Mouse (Mus musculus): ENCODE results near the gene Patj.
A peak's percentile ranks its signal among the peaks of the same experiment; 100 is the strongest.
"Not testable (repeated sequence)": the region's sequence is repeated elsewhere in the genome, so short reads cannot be mapped to it uniquely, and the experiment has no call there.

Gene Patj

DNA sequence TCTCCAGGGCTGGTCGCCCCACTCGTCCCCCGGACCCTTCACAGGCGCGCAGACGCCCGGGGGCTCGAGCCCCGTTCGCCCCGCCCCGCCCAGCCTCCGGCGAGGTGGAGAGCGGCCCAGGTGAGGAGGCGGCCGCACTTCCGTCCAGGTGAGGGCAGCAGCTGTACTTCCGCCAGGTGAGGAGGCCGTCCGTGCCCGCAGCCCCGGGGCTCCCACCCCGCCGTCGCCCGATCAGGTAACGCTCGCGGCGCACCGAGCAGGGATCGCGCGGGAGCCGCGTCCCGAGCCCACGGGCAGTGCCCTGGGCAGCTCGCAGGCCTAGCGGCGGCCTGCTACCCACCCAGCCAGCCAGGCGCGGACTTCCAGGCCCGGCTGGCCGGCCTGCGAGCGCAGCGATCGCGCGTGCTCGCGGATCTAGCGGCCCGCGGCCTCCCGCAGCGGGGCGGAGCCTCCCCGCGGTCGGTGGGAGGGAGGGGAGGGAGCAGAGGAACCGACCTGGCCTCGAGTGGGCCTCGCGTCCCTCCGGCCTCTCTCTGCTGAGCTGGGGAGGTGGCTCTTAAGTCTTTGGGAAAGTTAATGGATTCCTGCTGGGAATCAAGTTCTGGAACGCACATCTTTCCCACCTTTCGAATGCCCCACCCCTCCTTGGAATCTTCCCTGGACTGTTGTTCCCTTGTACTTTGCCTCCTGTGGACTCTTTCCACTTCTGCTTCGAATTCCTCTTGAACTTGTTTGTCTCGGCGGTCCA lies at the start of gene Patj:
Patj (plus strand) TSS at position 96 of the 748 bp plus-strand sequence.
- peak; percentile 36 to 48 for DNase-seq (ENCODE audit: low read depth in 2 of 2, low spot score in 2 of 2)

DNA sequence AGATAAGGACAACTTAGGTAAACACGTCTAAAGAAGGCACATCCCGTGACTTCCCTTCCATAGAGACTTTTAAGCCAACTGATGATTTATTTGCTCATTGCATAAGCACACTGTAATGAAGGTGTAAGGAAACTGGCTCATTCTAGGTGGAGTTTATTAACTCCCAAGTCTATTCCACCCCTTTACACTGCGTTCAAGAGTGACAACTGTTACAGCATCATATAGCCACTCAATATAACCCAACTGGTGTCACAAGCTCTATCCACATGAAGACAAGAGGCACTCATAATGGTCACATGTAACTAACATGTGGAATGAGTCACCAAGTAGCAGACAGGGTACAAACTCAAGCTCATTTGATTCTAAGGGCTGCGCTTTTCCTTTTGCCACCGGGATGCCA lies 47.0 kb upstream of the Patj start:
- no peak for DNase-seq (ENCODE audit: low read depth in 2 of 2, low spot score in 2 of 2)

DNA sequence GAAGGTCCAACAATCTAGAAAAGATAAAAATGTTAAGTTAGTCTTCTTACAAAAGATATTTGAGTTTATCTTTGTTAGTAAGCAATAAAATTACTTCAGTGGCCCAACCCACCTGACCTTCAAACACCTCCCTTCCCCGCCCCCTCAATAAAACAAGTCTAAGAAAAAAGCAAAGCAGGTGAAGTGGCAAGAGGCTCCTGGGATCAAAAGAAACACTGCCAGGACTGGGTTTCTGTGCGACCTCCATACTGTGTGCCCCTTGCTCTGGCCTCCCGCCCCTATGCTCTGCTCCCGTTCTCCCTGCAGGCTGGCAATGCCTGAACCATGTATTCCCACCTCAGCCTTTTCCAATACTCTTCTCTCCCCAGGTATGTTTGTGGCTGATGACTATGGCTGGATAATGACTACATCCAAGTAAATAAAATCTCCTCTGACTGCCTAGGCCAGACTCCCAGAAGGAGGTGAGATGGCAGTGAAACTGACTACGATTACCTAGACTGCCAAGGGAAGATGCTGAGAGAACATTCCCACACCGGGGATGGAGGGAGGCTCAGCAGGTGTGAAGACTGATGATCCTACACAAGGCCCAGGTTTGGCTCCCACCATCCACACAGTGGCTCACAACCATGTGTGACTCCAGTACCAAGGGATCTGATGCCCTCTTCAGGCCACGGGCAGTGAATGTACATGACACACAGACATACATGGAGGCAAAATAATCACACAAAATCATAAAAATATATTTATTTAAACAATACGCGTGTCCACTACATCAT lies 37.4 kb upstream of the Patj start:
- no peak for DNase-seq (ENCODE audit: low read depth in 2 of 2, low spot score in 2 of 2)

DNA sequence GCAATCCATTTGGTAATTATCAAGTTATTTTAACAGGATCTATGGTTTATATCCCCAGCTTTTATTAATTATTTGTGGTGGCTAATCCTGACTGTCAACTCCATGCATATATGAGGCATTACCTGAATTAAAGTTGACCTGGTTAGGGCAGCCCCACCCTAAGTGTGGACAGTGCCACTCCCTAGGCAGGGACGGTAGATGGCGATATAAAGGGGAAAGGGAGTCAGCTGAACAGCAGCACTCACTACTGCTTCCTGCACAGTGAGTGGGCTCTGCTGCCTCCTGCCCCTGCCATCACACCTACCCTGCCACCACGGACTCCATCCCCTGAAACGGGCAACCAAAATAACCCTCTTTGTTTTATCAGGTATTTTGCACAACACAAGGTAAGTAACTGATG lies 20.2 kb upstream of the Patj start:
- DNase-seq (ENCODE audit: low read depth in 2 of 2, low spot score in 2 of 2) = peak in 1 of 2 experiments; percentile 17

DNA sequence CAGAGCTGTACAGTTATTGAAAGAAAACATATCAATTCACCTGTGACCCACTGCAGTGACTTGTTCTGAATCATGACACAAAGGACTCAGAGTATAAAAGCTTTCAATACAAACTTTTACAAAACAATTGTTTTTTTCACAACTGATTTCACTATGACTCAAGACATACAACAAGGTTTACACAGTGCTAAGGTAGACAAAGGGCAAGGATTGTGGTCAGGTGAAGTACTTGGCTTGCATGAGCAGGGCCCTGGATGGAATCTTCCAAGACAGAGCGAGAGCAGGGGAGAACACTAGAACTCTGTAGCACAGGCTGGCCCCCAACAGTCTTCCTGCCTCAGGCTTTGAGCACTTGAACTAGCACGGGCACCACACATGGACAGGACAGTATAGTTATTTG lies 18.6 kb upstream of the Patj start:
- DNase-seq (ENCODE audit: low read depth in 2 of 2, low spot score in 2 of 2) = no peak

DNA sequence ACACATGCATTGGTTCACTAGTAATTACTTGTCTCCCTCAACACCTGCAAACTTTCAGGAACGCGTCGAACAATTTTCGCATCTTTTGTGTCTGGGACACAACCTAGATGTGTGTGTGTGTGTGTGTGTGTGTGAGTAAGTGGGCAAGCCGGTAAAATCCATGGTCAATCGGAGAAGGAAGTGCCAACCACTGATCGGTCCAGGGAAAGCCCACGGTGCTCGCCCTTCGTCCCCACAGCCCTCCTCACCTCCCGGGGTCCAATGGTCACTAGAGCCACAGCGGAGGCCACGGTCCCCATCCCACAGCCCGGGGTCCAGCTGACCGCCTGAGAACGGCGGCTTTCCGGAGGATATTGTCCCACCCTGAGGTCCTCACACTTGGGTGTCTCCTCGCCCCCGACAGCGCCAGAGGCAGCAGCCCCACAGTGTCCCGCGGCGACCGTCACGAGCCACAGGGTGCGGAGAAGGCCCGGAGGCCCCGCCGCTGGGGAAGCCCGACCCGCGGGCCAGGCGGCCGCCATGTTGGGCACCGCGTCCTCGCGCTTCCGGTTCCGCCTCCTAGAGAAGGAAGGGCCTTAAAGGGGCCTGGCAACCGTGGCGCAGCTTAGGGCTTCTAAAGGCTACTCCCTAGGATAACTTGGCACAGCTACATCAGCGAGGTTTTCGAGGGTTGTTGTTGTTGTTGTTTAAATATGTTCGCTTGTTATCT lies 12.7 kb upstream of the Patj start, which contains the start of gene Tm2d1:
Tm2d1 (minus strand) TSS at position 591 of the 709 bp plus-strand sequence.
- DNase-seq (ENCODE audit: low read depth in 2 of 2, low spot score in 2 of 2) = peak; percentile 77 to 78

DNA sequence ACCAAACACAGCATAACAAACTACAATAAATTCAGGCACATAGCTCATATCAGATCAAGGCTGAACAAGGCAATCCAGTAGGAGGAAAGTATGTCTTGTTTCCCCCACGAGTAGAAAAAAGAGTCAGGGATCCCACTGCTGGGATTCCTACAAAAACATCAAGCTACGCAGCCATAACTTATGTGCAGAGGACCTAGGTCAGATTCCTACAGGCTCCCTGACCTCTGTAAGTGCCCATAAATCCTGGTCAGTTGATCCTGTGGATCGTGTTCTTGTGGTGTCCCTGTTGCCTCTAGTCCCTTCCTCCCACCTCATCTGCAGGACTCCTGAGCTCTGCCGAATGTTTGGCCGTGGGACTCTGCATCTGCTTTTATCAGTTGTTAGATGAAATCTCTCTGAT lies 10.5 kb upstream of the Patj start:
- DNase-seq (ENCODE audit: low read depth in 2 of 2, low spot score in 2 of 2) = no peak

DNA sequence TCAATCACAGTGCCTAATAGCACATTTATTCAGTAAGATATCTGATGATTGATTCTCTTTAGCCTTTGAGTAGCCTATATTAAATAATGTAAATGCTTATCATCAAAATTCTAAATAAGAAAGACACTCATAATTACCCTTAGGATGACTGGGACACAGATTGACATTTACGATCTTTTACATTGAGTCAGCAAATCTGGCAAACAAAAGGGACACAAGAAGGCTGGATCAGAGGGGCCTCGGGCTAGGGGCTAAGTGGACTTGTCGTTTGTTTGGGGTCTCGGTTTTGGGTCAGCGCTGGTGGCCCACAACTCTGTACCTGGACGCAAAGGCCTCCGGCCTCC lies 267 bp upstream of the Patj start:
- DNase-seq (ENCODE audit: low read depth in 2 of 2, low spot score in 2 of 2) = no peak

DNA sequence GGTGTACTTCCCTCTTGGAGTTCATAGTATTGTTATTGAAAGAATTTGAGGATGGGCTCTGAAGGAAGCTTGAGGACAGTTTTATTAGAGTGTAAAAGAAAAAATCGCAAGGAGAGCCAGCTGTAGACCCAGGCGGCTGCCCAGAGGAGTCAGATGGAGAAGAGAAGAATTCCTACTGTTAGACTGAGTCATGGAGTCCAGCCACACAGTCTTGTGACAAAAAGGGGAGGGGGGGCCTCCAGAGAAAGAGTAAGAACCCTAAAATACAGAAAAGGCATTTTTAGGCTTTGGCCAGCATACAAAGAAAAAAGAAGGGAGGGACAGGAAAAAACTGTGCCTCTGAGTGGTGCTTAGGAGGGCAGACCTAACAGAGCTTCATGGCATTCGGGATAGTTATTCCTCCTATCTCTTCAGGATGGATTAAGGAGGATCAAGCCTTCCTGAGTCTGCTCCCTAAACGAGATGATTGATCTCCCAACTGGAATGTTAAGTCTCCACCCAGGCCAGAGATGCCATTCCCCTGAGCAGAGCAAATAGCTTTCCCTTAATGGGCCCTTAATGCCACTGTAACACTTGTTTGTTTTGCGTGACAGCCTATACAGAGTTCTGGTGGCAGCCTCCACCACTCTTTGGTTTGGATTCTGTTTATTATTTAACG lies 5.5 kb downstream of the Patj start:
- DNase-seq (ENCODE audit: low read depth in 2 of 2, low spot score in 2 of 2) = no peak

DNA sequence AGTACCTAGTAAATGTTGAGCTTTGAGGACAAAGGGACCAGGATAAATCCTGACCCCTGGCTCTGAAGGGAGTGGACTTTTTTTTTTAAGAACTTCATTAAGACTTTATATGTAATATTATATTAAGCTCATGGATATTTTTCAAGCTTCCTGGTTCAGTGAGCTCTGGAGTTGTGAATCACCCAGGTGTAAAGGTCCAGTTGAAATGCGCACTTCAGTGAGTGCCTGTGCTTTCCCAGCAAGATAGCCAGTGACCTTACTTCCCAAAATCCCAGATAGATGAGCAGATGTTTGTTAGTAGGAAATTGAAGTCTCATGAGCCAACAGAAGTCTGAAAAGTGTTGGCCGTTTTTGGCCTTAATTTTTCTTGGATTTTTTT lies 6.0 kb downstream of the Patj start:
- no peak for DNase-seq (ENCODE audit: low read depth in 2 of 2, low spot score in 2 of 2)

DNA sequence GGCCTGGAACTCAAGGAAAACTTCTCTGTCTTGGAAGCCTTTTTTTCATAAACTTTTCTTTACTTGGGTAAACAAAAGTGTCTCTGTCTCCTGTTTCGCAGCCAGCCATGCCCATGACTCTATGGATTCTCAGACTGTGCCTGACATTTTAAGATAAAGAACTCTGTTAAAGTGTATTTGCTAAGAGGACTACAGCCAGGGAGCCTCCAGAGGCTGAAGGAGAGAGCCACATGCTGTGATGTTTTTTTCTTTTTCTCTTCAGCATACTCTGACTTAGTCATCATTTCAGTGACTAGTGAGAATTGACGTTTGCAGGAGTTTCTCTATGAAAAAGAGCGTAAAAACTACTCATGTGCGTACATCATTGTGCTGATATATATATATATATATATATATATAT lies 7.9 kb downstream of the Patj start:
- DNase-seq (ENCODE audit: low read depth in 2 of 2, low spot score in 2 of 2) = no peak

DNA sequence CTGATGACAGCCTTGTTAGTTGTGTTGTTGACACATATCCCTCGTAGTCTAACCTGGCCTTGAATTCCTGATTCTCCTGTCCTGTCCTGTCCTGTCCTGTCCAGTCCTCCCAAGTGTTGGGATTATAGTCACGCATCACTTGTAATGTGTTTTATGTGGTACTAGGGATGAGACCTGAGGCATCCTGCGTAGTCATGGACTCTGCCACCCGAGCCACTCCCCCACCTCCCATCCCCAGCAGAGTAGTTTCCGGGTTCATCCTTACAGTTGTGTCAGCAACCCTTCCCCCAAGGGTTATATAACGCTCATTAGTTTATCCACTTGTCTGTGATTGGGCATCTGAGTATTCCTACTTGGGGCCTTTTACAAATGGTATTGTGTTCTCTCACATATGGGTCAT lies 8.8 kb downstream of the Patj start:
- no peak for DNase-seq (ENCODE audit: low read depth in 2 of 2, low spot score in 2 of 2)

DNA sequence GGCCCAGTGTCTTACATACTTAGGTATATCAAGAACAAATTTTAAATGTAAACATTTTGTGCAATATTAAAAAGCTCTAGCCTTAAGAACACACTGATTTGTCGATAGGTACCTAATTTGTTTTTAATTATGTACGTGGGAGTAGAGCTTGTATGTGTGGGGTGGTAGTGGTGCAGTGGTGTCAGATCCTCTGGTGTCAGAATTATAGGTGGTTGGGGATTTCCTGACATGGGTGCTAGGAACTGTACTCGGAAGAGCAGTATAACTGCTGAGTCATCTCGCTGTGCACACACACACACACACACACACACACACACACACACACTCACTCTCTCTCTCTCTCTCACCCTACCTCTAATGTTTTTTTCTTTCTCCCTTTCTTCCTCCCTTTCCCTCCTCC lies 12.9 kb downstream of the Patj start:
- no peak for DNase-seq (ENCODE audit: low read depth in 2 of 2, low spot score in 2 of 2)

DNA sequence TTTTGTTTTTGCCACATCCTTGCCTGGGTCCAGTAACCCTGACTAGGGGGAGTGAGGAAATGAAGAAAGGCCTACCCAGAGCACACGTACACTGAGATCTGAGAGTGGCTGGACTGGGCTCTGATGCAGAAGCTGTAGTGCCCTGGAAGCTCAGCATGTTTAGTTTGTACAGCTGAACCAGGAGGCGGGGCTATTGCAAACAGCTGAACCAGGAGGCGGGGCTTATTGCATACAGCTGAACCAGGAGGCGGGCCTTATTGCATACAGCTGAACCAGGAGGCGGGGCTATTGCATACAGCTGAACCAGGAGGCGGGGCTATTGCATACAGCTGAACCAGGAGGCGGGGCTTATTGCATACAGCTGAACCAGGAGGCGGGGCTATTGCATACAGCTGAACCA lies 19.6 kb downstream of the Patj start:
- not testable (repeated sequence) for DNase-seq (ENCODE audit: low read depth in 2 of 2, low spot score in 2 of 2)

DNA sequence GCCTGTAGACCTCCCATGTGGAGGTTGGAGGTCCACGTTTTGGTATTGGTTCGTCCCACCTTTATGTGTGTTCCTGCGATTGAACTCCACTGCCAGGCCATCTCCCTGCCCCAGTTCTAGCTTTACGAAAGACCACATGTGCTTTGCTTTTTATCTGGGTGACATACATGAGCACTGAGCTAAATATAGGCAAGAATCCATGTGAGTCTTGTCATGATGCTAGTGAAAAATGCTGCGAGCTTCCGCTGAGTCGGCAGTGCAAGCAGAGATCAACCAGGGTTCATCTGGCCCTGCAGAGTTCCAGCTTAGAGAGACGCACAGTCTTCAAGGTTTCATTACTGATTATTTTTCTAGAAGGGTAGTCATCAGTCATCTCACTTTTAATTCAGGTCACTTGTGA lies 32.8 kb downstream of the Patj start:
- no peak for DNase-seq (ENCODE audit: low read depth in 2 of 2, low spot score in 2 of 2)

DNA sequence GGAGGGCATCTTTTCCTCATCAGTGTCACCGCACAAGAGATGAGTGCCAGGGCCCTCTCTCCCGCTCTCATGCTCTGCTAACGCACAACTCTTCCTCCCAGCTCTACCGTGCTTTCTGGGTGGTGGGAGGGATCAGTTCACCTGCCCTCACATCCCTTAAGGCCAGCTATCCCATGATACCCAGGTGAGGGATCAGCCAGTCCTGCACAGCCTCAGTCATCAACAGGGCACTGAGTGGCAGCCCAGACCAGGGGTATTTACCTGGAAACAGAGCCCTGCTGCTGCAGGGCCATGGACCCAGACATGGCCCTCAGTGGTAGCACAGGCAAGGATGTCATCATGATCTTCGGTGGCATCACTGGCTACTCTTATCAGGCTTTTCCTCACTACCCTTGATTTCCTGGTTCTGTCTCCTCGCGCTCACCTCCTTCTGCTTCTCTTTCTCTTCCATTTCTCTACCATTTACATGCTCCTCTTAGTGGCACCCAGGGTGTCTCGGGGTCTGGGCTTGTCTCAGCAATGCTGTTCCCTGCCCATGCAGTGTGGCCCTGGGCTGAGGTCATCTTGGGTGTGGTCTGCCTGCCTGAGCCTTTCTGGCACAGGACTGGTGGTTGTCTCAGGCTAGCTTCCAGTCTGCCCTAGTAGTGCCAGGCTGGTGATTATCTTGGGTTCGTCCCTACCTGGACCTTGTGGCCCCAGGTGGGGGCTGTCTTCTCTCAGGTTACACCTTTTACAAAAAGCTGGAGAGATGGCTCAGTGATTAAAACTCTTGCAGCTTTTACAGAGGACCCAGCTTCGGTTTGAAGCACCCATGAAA lies 40.3 kb downstream of the Patj start:
- DNase-seq (ENCODE audit: low read depth in 2 of 2, low spot score in 2 of 2) = peak; percentile 56 to 63

DNA sequence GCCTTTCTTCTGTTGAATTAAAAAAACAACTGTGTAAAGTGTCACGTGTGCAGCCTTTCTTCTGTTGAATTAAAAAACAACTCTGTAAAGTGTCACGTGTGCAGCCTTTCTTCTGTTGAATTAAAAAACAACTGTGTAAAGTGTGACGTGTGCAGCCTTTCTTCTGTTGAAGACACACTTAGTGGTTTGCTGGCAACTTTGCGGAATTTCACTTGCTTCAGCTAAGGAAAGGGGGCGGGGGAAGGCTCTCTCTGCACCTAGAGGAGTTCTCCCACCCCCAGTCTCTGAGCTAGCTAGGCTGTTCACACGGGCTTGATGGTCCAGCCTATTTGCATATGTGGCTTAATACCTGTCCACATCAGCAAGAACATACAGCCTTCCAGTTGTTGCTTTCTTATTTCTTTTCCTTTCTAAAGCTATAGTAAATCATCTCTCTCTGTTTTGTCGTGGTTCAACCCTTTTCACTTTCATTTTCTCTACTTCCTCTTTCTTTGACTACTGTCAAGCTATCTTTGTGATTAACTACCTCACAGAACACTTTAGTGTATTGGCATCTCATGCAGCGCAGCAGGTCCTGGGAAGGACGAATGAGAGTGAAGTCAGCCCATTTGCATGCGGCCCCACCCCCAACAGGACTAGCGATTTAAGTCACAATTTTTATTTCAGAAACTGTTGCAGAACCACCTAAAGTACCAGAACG lies 41.2 kb downstream of the Patj start:
- DNase-seq (ENCODE audit: low read depth in 2 of 2, low spot score in 2 of 2) = peak; percentile 85 to 88

DNA sequence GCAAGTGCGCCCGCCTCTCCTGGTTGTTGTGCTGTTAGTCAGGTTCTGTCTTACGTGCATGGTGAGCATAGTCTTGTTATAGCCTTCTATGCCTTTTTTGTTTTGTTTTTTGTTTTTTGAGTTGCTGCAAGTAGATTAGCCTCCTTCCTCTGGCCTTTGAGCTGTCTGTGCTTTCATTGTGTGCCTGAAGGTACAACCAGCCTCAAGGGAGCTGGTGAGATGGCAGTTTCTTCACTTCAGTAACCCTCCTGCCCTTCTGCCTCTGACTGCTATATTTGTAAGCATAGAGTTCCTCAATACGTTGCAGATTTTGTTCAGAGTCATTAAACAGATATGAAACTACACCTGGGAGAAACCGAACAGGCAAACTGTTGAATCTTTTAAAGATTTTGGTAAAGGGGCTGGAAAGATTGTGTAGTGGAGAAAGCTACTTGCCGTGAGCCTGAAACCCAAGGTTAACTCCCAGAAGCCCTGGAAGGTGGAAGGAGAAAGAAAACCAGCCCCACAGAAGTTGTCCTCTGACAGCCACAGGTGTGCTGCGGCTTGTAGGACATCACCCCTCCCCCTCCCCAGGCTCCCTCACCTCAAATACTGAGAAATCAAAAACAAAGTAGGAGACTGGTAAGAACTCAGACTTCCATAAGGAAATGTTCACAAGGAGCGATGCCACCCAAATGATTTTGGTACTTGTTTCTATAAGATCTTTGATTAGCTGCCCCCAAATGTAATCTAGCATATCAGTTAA lies 43.8 kb downstream of the Patj start:
- no peak for DNase-seq (ENCODE audit: low read depth in 2 of 2, low spot score in 2 of 2)

DNA sequence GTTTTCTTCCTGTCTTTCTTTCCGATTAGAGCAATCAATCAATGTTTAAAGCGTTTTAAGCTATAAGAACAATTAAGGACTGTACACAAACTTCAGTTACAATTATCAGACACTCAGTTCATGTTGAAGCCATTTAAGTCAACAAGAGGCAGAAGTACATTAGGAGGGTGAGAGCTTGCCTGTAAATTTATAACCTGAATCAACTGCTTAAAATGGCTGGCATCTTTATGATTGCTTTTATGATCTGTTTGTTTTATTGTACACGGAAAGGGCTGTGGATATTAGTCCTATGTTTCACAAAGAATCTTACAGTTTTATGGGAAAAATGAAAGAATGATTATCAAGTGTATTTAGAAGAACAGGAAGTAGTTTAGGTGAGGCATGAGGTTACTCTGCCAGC lies 45.7 kb downstream of the Patj start:
- no peak for DNase-seq (ENCODE audit: low read depth in 2 of 2, low spot score in 2 of 2)
